Mouse (Mus musculus) splenic B cell, adult 2 months (primary cell): Measurements from ENCODE around the gene Irgm2.
"Not testable (repeated sequence)": the region's sequence is repeated elsewhere in the genome, so short reads cannot be mapped to it uniquely, and the experiment has no call there.

Experiments
- DNase-seq: peaks from one replicate; pipeline ENCODE4 v3.0.0-alpha.2; 2011; ENCODE audit warnings: low read depth, low spot score
- H3K27me3 ChIP-seq: 2 replicates; pipeline ENCODE4 v1.6.1; 2012; ENCODE audit warnings: mild to moderate bottlenecking, low read length, moderate library complexity, mixed read lengths; ENCODE audit not compliant: control insufficient read depth, poor library complexity, insufficient read depth, severe bottlenecking
- H3K36me3 ChIP-seq: 2 replicates; pipeline ENCODE4 v1.6.1; 2012; ENCODE audit warnings: mild to moderate bottlenecking, low read length, moderate library complexity, mixed read lengths; ENCODE audit not compliant: control insufficient read depth, poor library complexity, insufficient read depth, severe bottlenecking

Gene Irgm2

GRCm38 (mm10) chr11:58224872-58225271, 25.5 kb downstream of the Irgm2 start:
- not testable (repeated sequence) for DNase-seq, H3K36me3 ChIP-seq, H3K27me3 ChIP-seq

- Histone ChIP-seq H3K27me3 (no peaks in the 10 kb centered on the region), H3K36me3 (peaks cover under 1% of the 10 kb centered on the region; the same call in 1 of the 2 replicates)
- DNase-seq: peak; percentile 82
These were observed 26.2 kb downstream of the Irgm2 start for GRCm38 (mm10) chr11:58225655-58226054.

GRCm38 (mm10) chr11:58226425-58226824, 27.0 kb downstream of the Irgm2 start:
- Histone ChIP-seq H3K36me3 (no peaks in the 10 kb centered on the region; the same call in 1 of the 2 replicates), H3K27me3 (no peaks in the 10 kb centered on the region)
- no peak for DNase-seq

- H3K27me3 ChIP-seq, H3K36me3 ChIP-seq, DNase-seq: not testable (repeated sequence)
These were observed 28.6 kb downstream of the Irgm2 start for GRCm38 (mm10) chr11:58228021-58228420.

GRCm38 (mm10) chr11:58230396-58230910, 31.0 kb downstream of the Irgm2 start:
- Histone ChIP-seq H3K27me3 (no peaks in the 10 kb centered on the region), H3K36me3 (no peaks in the 10 kb centered on the region)
- DNase-seq: no peak

DNA sequence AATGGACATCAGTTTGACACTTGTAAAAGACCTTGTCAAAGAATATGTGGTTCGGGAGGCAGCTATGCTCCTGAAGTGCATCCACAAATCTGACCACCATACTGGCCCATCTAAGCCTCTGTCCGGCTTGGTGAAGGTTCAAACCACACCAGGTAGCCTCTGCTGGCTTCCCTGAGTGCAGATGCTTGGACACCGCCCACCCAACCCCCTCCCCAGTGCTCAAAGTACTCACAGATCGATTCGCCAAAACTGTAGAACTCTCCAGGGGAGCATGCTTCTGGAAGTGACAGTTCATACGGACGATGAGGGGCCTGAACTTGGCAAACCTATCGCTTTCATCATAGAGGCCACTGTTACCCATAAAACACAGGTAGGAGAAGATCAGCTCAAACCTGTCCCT, 31.7 kb downstream of the Irgm2 start:
- H3K36me3 ChIP-seq: no peaks in the 10 kb centered on the region
- H3K27me3 ChIP-seq: no peaks in the 10 kb centered on the region
- DNase-seq: no peak

- DNase-seq, H3K27me3 ChIP-seq, H3K36me3 ChIP-seq: not testable (repeated sequence)
These were observed 35.1 kb downstream of the Irgm2 start for GRCm38 (mm10) chr11:58234551-58234950.

DNA sequence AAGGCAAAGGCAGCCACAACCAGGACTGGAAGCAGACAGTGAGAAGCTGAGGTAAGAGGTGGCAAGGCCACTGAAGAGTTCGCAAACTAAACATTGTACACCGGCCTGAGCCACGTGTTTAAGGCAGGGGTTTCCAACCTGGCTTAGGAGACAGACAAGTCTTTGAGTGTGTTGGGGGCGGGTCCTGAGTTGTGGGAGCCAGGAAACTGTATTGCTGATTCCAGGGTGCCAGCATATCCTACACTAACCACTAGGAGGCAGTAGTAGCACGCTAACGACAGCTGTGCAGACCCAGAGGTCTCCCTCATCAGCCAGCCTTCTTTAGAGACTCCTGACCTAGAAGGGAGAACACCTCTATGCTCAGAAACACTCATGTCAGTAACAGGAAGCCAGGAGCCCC, 35.7 kb downstream of the Irgm2 start:
- H3K27me3 ChIP-seq: no peaks in the 10 kb centered on the region
- peak; percentile 75 for DNase-seq
- H3K36me3 ChIP-seq: no peaks in the 10 kb centered on the region

DNA sequence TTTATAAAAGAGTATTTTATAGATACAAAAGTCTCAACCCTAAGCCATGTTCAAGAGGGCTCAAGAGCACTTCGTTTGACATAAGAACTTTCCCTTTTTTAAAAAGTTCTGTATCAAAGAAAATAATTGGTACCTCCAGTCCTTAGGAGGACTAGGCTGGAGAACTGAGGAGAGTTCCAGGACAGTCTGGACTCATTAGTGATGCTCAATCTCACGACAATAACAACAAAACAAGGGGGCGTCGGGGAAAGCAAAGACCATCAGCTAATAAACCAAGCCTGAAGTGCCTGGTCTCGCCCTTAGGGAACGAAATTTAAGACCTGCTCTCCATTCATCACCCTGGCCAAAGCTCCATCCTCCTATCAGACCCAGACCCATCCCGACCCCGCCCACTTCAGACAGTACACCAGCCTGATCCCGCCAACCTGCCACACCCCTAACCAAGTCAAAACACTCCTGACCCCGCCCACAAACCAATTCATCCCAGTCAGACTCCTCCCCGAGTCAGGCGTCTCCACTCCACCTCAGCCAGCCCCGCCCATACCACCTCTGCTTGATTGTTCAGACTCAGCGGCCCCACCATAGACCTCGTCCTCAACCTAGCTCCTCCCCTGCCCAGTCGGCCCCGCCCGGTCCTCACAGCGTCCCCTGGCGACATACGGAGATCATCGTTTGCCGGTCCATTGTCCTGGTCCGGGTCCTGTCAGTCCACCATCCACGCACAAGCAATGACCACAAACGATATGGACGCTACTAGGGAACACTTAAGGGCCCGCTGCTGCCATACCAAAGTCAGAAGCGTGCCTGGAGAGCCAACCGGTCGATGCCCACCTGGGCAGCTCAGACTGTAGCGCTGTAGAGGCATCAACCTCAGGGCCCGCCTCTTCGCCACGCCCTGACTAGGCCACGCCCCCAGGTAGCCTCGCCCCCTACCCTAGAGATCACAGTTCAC, 39.7 kb downstream of the Irgm2 start:
- peak; percentile 74 for DNase-seq
- Histone ChIP-seq H3K27me3 (no peaks in the 10 kb centered on the region), H3K36me3 (no peaks in the 10 kb centered on the region)

- Histone ChIP-seq H3K27me3 (no peaks in the 10 kb centered on the region), H3K36me3 (no peaks in the 10 kb centered on the region)
- DNase-seq: no peak
These were observed 47.9 kb downstream of the Irgm2 start for GRCm38 (mm10) chr11:58247294-58247693.

- DNase-seq: no peak
- H3K27me3 ChIP-seq: no peaks in the 10 kb centered on the region
- no peaks in the 10 kb centered on the region for H3K36me3 ChIP-seq
These were observed 50.0 kb downstream of the Irgm2 start for GRCm38 (mm10) chr11:58249203-58249981.

DNA sequence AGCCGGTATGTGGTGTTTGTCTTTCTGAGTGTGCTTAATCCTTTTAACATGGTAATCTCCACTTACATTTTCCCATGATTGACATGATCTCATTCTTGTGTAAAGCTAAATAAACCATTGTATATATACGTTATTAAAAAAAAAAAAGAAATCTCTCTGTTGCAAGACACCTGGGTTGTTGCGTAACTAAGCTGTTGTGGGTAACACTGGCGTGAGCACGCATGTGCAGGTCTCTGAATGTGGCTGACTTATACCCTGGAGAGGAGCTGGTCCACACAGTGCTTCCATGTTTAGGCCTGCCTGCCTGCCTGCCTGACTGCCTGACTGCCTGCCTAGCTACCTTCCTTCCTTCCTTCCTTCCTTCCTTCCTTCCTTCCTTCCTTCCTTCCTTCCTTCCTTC, 51.1 kb downstream of the Irgm2 start:
- DNase-seq: no peak
- Histone ChIP-seq H3K36me3 (no peaks in the 10 kb centered on the region), H3K27me3 (no peaks in the 10 kb centered on the region)

GRCm38 (mm10) chr11:58254411-58254810, 55.0 kb downstream of the Irgm2 start:
- no peaks in the 10 kb centered on the region for H3K36me3 ChIP-seq
- no peak for DNase-seq
- no peaks in the 10 kb centered on the region for H3K27me3 ChIP-seq

DNA sequence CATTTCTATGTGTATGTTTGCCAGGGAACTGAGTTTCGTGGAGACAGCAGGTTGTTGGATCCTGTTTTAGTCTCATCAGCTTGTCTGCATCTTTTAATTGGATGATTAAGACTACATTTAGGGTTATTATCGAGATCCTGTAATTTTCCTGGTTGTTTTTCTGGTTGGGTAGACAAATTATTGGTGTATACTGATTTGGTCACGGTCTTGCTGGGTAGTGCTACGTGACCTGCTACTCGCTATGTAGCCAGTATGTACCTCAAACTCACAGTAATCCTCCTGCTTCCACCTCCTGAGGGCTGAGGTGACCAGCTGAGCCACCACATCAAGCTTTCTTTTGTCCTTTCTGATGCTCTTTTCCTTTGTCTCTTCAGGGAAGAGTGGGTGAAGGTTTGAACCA, 58.4 kb downstream of the Irgm2 start:
- H3K36me3 ChIP-seq: no peaks in the 10 kb centered on the region
- DNase-seq: no peak
- no peaks in the 10 kb centered on the region for H3K27me3 ChIP-seq

- DNase-seq: no peak
- Histone ChIP-seq H3K36me3 (no peaks in the 10 kb centered on the region), H3K27me3 (no peaks in the 10 kb centered on the region)
These were observed 60.7 kb downstream of the Irgm2 start for GRCm38 (mm10) chr11:58260156-58260555.
